Mouse (Mus musculus) heart, adult 2 months (tissue): ENCODE results near the gene H2-DMa. TPM values are rescaled to one million over a fixed set of nuclear protein-coding genes. Genes with fewer than 3 reads are reported as not detected.
A peak's percentile ranks its signal among the peaks of the same experiment; 100 is the strongest.

Experiments used
- DNase-seq, 2 experiments: peaks; one replicate each; pipeline ENCODE4 v3.0.0; 2021
- H3K27ac ChIP-seq: fragments of 200-600 bp; 2 replicates; pipeline ENCODE4 v1.8.1; 2022
- H3K27me3 ChIP-seq: fragments of 200-500 bp; 2 replicates; pipeline ENCODE4 v1.6.1; 2012; ENCODE audit warnings: mild to moderate bottlenecking, low read length, inconsistent platforms, mixed read lengths; ENCODE audit not compliant: control insufficient read depth, insufficient read depth
- H3K36me3 ChIP-seq: fragments of 200-500 bp; 2 replicates; pipeline ENCODE4 v1.6.1; 2012; ENCODE audit warnings: low read length, inconsistent platforms; ENCODE audit not compliant: control insufficient read depth, insufficient read depth
- H3K4me1 ChIP-seq: fragments of 200-500 bp; 2 replicates; pipeline ENCODE4 v1.6.1; 2011; ENCODE audit warnings: low read length; ENCODE audit not compliant: control insufficient read depth, insufficient read depth
- H3K4me3 ChIP-seq: fragments of 200-600 bp; 2 replicates; pipeline ENCODE4 v1.8.1; 2022
- H3K79me2 ChIP-seq: fragments of 200-500 bp; replicated peaks from 2 replicates; pipeline ENCODE4 v1.6.1; 2012; ENCODE audit warnings: mild to moderate bottlenecking, inconsistent platforms, low read length, moderate library complexity, mixed read lengths; ENCODE audit not compliant: control insufficient read depth, insufficient read depth
- H3K9ac ChIP-seq: fragments of 200-500 bp; 2 replicates; pipeline ENCODE4 v1.6.1; 2012; ENCODE audit warnings: low read depth, mild to moderate bottlenecking, control low read depth, inconsistent platforms, low read length, mixed read lengths
- CTCF ChIP-seq: fragments of 200-600 bp; IDR thresholded peaks from 2 replicates; pipeline ENCODE4 v1.8.1; 2022; ENCODE audit warnings: antibody characterized with exemption, mild to moderate bottlenecking, moderate library complexity
- EP300 ChIP-seq: fragments of 200-500 bp; IDR thresholded peaks from 2 replicates; pipeline ENCODE4 v1.6.1; 2011; ENCODE audit warnings: low read depth, low read length, control low read depth; ENCODE audit not compliant: insufficient read depth
- POLR2A ChIP-seq: fragments of 200-500 bp; IDR thresholded peaks from 2 replicates; pipeline ENCODE4 v1.6.1; 2011; ENCODE audit warnings: mild to moderate bottlenecking, low read depth, low read length, control low read depth; ENCODE audit not compliant: insufficient read depth
- WGBS: fragments of 180-500 bp; shearing (Covaris S2); methylation state at CpG from one replicate; pipeline ENCODE4 v1.1.7; 2018; 5-methylcytosine and 5-hydroxymethylcytosine counted together
- intact Hi-C: fragments of 180-260 bp; cut with DNase I; formaldehyde crosslinking; loops from one replicate; pipeline ENCODE4 v1.15.1; 2025
- polyA plus RNA-seq: library from polyadenylated mRNA; depleted of rRNA; stranded (reverse); fragments of >200 nt; gene quantifications from 2 replicates; pipeline ENCODE4 v1.2.3, GENCODE M21; 2012
- total RNA-seq, 2 experiments: library from RNA; stranded (reverse); gene quantifications; 2 replicates each; pipeline ENCODE4 v1.2.3; 2021

Gene H2-DMa
- total and polyA plus RNA-seq, 3 experiments: 4.0 to 21.3 (median 7.5) TPM

DNA sequence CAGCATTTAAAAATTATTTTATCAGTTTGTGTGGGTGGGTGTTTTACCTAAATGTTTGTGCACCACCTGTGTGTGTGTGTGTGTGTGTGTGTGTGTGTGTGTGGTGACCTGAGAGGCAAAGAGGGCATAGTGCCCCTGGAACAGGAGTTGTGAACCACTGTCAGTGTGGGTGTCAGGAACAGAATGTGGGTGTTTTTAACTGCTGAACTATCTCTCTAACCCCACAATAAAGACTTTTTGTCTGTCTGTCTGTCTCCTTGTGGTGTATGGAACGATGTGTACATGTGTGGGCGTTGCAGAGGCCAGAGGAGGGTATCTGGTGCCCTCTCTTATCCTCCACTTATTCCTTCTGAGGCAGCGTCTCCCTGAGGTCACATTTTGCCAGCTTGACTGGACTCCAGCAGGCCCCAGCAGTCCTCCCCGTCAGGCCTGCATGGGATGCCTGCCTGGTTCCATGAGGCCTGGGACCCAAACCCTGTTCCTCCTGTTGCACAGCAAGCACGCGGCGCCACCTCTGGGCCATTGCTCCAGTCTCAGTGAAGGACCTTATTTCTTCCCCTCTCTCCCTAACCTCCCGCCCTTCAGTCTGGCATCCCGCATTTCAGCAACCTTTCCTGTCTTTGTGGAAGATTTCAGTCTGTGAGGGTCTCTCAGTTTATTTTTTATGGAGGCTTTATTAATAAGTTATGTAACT is 45.0 kb downstream of the H2-DMa start:
- no peaks in the 10 kb centered on the region for H3K4me1 ChIP-seq
- H3K9ac ChIP-seq: no peak overlapping the region
- no peaks in the 10 kb centered on the region; the same call in 1 of the 2 replicates for H3K27me3 ChIP-seq
- WGBS: 42% methylated on average over 9 of the region's 9 CpGs
- TF ChIP-seq CTCF: peak; percentile 41
- TF ChIP-seq POLR2A: no peak
- no peak overlapping the region for H3K27ac ChIP-seq
- H3K4me3 ChIP-seq: no peak overlapping the region
- no peak for DNase-seq
- intact Hi-C loops: no loop called here
- no peaks in the 10 kb centered on the region for H3K79me2 ChIP-seq
- H3K36me3 ChIP-seq: no peaks in the 10 kb centered on the region

DNA sequence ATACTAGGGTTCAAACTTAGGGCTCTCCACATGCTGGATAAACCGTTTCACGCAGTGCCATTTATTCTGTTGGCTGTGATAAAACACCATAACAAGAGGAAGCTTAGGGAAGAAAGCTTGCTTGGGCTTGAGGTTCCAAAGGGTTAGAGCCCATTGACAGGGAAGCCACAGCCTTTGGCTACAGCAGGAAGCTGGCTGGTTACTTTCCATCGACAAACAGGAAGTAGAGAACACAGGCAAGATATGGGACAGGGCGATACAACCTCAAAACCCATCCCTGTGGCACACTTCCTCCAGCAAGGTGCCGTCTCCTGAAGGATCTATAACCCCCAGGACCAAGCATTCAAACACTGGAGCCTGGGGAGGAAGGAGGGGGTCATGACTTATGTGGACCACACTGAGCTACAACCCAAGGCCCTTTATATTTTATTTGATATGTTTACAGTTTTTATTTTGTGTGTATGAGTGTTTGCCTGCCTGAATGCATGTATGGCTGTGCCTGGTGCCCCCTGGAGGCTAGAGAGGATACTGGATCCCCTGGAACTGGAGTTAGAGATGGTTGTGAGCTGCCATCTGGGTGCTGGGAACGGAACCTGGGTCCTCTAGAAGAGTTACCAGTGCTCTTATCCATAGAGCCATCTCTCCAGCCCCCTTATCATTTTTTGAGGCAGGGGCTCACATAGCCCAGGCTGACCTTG is 45.8 kb downstream of the H2-DMa start:
- no peak for DNase-seq
- Histone ChIP-seq H3K36me3 (no peaks in the 10 kb centered on the region), H3K4me3 (no peak overlapping the region), H3K27me3 (no peaks in the 10 kb centered on the region; the same call in 1 of the 2 replicates), H3K4me1 (no peaks in the 10 kb centered on the region), H3K79me2 (no peaks in the 10 kb centered on the region), H3K27ac (no peak overlapping the region), H3K9ac (no peak overlapping the region)
- intact Hi-C loops: no loop called here
- 56% methylated on average over 6 of the region's 6 CpGs for WGBS
- TF ChIP-seq POLR2A: no peak
- TF ChIP-seq CTCF: peak; percentile 56
- no peak for TF ChIP-seq EP300

DNA sequence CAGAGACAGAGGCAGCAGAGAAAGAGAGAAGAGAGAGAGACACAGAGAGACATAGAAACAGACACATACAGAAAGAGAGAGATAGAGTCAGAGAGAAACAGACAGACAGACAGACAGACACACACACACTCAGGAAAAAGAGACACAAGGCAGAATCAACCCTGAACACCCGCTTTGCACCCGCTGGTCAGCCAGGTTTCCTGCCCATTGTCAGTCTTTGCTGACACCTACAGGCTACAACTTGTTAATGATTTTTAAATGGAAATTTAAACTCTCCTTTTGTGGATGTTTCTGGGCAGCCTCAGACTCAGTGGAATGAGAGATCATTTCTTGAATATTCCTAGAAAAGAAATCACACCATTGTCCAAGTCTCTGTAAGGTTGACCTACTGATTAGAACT is 49.9 kb downstream of the H2-DMa start:
- no peaks in the 10 kb centered on the region for H3K4me1 ChIP-seq
- H3K4me3 ChIP-seq: no peak overlapping the region
- H3K9ac ChIP-seq: no peak overlapping the region
- no peak overlapping the region for H3K27ac ChIP-seq
- intact Hi-C loops: loop anchor here (1.0 kb wide), 2 partner anchors 34 to 68 kb away; no protein-coding TSS in a partner anchor
- DNase-seq: peak in 1 of 2 experiments; percentile 32
- no peaks in the 10 kb centered on the region; the same call in 1 of the 2 replicates for H3K27me3 ChIP-seq
- WGBS: 1% methylated on average over 2 of the region's 2 CpGs
- no peaks in the 10 kb centered on the region for H3K79me2 ChIP-seq
- no peaks in the 10 kb centered on the region for H3K36me3 ChIP-seq
- TF ChIP-seq POLR2A (no peak), CTCF (peak; percentile 83), EP300 (peak; percentile 67; the same call in 1 of the 2 replicates)

DNA sequence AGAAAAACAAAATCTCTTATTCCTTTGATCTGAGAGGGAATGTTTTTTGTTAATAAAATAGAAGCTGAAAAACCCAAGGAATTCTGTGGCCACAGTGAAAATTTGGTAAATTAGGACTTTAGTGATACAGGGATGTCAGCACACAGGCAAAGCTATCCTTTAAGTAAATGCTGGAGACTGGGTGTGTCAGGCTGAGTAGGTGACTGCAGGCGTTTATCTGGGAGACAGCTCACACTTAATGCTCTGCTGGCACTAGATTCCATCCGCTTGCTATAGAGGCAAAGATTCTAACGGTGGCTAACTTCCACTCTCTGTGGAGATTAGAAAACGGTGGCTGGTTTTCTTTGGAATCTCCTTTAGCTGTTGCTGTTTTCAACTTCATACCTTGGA is 51.1 kb downstream of the H2-DMa start:
- Histone ChIP-seq H3K9ac (no peak overlapping the region), H3K36me3 (no peaks in the 10 kb centered on the region), H3K4me3 (no peak overlapping the region), H3K27ac (no peak overlapping the region), H3K27me3 (no peaks in the 10 kb centered on the region; the same call in 1 of the 2 replicates), H3K4me1 (no peaks in the 10 kb centered on the region), H3K79me2 (no peaks in the 10 kb centered on the region)
- 18% methylated on average over 4 of the region's 4 CpGs for WGBS
- intact Hi-C loops: loop anchor here (1.0 to 2.0 kb wide), 4 partner anchors 34 to 178 kb away; no protein-coding TSS in a partner anchor
- TF ChIP-seq EP300 (no peak), POLR2A (no peak), CTCF (no peak)
- no peak for DNase-seq

DNA sequence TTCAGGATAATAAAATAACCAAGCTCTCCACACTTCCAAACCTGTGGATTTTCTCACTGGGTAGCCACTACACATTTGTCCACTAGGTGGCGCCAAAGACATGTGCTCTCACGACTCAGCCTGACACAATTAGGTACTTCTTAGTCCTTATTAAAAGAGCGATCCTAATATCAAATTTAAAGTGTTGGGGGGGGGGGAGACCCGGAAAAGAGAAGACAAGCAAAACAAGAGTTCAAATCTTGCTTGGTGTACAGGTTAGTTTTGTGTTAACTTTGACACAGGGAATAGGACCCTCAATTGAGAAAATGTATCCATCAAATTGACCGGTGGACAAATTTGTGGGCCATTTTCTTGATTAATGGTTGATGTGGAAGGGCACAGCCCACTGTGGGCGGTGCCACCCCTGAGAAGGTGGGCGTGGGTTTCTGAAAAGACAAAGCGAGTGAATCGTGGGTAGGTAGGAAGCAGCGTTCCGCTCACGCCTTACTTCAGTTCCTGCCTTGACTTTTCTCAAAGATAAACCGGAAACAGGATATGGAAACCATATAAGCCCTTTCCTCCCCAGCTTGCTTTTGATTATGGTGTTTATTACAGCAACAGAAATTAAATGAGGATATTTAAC is 51.6 kb downstream of the H2-DMa start:
- peak overlapping the region; percentile 37; the same call in 1 of the 2 replicates for H3K4me3 ChIP-seq
- intact Hi-C loops: loop anchor here (1.0 to 2.0 kb wide), 4 partner anchors 33 to 178 kb away; no protein-coding TSS in a partner anchor
- TF ChIP-seq POLR2A (no peak), EP300 (no peak), CTCF (peak; percentile 85)
- peak; percentile 80 to 84 for DNase-seq
- no peak overlapping the region for H3K9ac ChIP-seq
- H3K4me1 ChIP-seq: no peaks in the 10 kb centered on the region
- no peaks in the 10 kb centered on the region for H3K79me2 ChIP-seq
- no peaks in the 10 kb centered on the region for H3K27me3 ChIP-seq
- H3K27ac ChIP-seq: peak overlapping the region; percentile 5; the same call in 1 of the 2 replicates
- WGBS: 21% methylated on average over 13 of the region's 13 CpGs
- no peaks in the 10 kb centered on the region for H3K36me3 ChIP-seq
